Mouse (Mus musculus): ENCODE data around the gene Scap. TPM values are rescaled to one million over a fixed set of nuclear protein-coding genes. Genes with fewer than 3 reads are reported as not detected.

Scap gene
- polyA plus RNA-seq, 1 experiment = 44.4 TPM

DNA sequence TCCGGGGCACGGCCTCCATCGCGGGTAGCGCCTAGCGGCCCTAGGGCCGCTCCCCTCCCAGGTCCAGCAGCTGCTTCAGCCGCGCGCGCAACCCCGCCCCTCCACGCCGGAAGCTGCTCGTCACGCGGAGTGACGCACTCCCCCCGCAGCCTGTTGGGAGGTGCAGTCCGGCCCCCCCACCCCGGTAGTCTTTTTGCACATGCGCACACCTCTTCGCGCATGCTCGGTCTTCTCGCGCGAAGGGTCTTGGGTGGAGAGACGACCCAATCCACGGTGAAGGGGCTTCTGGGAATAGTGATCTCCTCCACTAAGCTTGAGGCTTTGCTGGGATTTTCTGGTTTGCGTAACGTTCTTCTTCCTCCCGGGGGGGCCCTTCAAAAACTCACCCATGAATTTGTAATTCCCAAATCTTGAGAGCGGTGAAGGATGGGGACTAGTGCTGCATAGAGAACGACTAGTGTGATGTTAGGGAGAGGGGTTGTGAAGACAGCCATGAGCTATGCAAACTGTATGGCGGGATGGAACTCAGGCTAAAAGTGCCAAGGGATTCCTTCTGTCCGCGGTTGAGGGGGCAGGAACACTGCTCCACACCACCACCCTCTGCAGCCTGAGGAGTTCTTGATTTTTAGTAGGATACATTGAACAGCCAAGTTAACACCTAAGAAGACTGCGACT is 75.1 kb downstream of the Scap start, which contains the start of gene Ptpn23:
TSS of gene Ptpn23 (minus strand) at position 115 of the 675 bp plus-strand sequence.
- H3K79me2 ChIP-seq (ENCODE audit: control insufficient read depth, insufficient read depth) = peaks cover 46% of the 10 kb centered on the region
- peak within 1 kb of the TSS; percentile 97 for H3K4me3 ChIP-seq
- no peak for TF ChIP-seq REST (IDR thresholded peaks at IDR 0.05; ENCODE audit: insufficient read depth, insufficient read length)
- no peak for TF ChIP-seq MAX (IDR thresholded peaks at IDR 0.05; ENCODE audit: low read depth)
- TF ChIP-seq POLR2A (IDR thresholded peaks at IDR 0.05; ENCODE audit: insufficient read length, low read depth) = peak; percentile 86
- no peak for TF ChIP-seq SRF (IDR thresholded peaks at IDR 0.05; ENCODE audit: control insufficient read depth, insufficient read length, low read depth)
- peak; percentile 51; the same call in 1 of the 2 replicates for TF ChIP-seq CEBPB (IDR thresholded peaks at IDR 0.05; ENCODE audit: insufficient read depth, poor library complexity, severe bottlenecking)
- peak; percentile 30 to 90 (median 77) for TF ChIP-seq MYOG (IDR thresholded peaks at IDR 0.05; ENCODE audit: control insufficient read depth in 1 of 3, insufficient read depth in 1 of 3, insufficient read length in 2 of 3, low read depth in 2 of 3)
- peak; percentile 63 for TF ChIP-seq USF1 (IDR thresholded peaks at IDR 0.05; ENCODE audit: low read depth)
- TF ChIP-seq MYOD1 (IDR thresholded peaks at IDR 0.05; ENCODE audit: control insufficient read depth in 1 of 3, insufficient read length in 2 of 3, low read depth in 2 of 3) = peak in 2 of 3 experiments; percentile 70 to 88
- TF ChIP-seq POLR2AphosphoS2 (IDR thresholded peaks at IDR 0.05; ENCODE audit: insufficient read length, low read depth) = peak; percentile 88
- no peak for TF ChIP-seq TCF3 (IDR thresholded peaks at IDR 0.05; ENCODE audit: insufficient read length, low read depth)
- H3K36me3 ChIP-seq (ENCODE audit: control insufficient read depth, insufficient read depth) = no peaks in the 10 kb centered on the region
- H3ac ChIP-seq (ENCODE audit: control insufficient read depth, insufficient read length) = peak within 1 kb of the TSS; percentile 98
- H3K27me3 ChIP-seq (ENCODE audit: control insufficient read depth, insufficient read depth, insufficient read length) = no peaks in the 10 kb centered on the region
- H3K4me2 ChIP-seq (ENCODE audit: low read depth) = peak within 1 kb of the TSS; percentile 95

DNA sequence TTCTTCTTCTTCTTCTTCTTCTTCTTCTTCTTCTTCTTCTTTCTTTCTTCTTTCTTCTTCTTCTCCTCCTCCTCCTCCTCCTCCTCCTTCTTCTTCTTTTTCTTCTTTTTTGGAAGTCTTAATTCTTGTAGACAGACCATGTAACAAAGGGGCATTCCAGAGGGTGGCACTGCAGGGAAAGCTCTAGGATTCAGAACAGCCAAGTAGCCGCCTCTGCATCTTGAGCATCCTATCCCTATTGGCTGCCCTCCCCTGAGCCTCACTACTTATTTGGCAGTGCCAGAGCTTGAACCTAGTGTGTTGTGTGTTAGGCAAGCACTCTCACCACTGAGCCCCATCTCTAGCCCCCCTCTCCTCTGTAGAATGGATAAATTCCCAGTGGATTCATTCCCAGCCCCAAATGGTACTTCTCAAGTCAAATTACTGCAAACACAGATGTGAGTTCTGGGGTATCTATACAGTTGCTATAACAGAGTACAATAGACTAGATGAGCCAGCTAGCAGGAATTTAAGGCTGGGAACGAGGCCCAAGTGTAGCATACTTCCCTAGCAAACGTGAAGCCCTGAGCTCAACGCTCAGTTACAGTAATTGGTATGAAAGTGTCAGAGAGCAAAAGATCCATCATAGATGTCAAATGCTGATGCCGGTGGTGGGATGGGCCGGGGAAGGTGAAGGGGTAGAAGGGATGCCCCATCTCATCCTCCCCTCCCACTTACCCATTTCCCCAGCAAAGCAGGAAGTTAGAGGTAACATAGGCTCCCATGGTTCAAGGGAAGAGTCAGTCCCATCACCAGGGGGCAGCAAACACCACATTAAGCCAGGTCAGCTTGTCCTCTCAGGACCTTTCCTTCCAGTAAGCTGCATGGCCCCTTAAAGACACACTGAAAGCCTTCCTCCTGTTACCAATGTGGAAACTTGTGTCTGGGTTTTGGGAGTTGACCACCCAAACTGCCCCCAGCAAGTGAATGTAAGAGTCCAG is 78.1 kb downstream of the Scap start:
- TF ChIP-seq E2F4 (IDR thresholded peaks at IDR 0.05; ENCODE audit: insufficient read depth) (no peak), SRF (IDR thresholded peaks at IDR 0.05; ENCODE audit: control insufficient read depth, insufficient read length, low read depth) (no peak), POLR2A (IDR thresholded peaks at IDR 0.05; ENCODE audit: insufficient read length, low read depth) (no peak), MAX (IDR thresholded peaks at IDR 0.05; ENCODE audit: low read depth) (no peak), REST (IDR thresholded peaks at IDR 0.05; ENCODE audit: insufficient read depth, insufficient read length) (no peak), USF1 (IDR thresholded peaks at IDR 0.05; ENCODE audit: low read depth) (no peak), TCF12 (IDR thresholded peaks at IDR 0.05; ENCODE audit: insufficient read depth, poor library complexity, severe bottlenecking) (no peak), CEBPB (IDR thresholded peaks at IDR 0.05; ENCODE audit: insufficient read depth, poor library complexity, severe bottlenecking) (no peak), MYOG (IDR thresholded peaks at IDR 0.05; ENCODE audit: control insufficient read depth in 1 of 3, insufficient read depth in 1 of 3, insufficient read length in 2 of 3, low read depth in 2 of 3) (no peak), POLR2AphosphoS2 (IDR thresholded peaks at IDR 0.05; ENCODE audit: insufficient read length, low read depth) (no peak), TCF3 (IDR thresholded peaks at IDR 0.05; ENCODE audit: insufficient read length, low read depth) (no peak), MYOD1 (IDR thresholded peaks at IDR 0.05; ENCODE audit: control insufficient read depth in 1 of 3, insufficient read length in 2 of 3, low read depth in 2 of 3) (no peak)
- H3K36me3 ChIP-seq (ENCODE audit: control insufficient read depth, insufficient read depth) = no peaks in the 10 kb centered on the region
- H3ac ChIP-seq (ENCODE audit: control insufficient read depth, insufficient read length) = no peak overlapping the region
- H3K4me3 ChIP-seq = no peak overlapping the region
- H3K79me2 ChIP-seq (ENCODE audit: control insufficient read depth, insufficient read depth) = peaks cover 17% of the 10 kb centered on the region
- H3K4me2 ChIP-seq (ENCODE audit: low read depth) = peak overlapping the region; percentile 55
- no peaks in the 10 kb centered on the region for H3K27me3 ChIP-seq (ENCODE audit: control insufficient read depth, insufficient read depth, insufficient read length)

DNA sequence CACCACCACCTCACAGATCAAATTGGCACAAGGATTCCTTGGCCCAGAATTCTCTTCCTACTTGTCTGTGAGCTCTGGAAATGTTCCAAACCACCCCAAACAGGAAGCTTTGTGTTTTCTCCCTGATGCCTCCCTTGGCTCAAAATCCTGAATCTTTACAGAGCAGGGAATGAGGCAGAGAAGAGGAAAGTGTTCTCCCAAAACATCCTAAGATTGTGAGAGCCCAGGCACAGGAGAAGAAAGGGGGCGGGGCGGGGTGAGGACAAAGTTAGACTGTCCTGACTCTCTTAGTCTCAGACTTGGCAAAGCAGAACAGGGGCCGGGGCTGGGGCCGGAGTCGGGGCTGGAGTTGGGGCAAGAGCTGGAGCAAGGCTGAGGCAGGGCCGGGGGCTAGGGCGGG is 79.8 kb downstream of the Scap start:
- Histone ChIP-seq H3ac (ENCODE audit: control insufficient read depth, insufficient read length) (no peak overlapping the region), H3K4me2 (ENCODE audit: low read depth) (no peak overlapping the region), H3K36me3 (ENCODE audit: control insufficient read depth, insufficient read depth) (no peaks in the 10 kb centered on the region), H3K27me3 (ENCODE audit: control insufficient read depth, insufficient read depth, insufficient read length) (no peaks in the 10 kb centered on the region), H3K79me2 (ENCODE audit: control insufficient read depth, insufficient read depth) (no peaks in the 10 kb centered on the region), H3K4me3 (no peak overlapping the region)
- TF ChIP-seq USF1 (IDR thresholded peaks at IDR 0.05; ENCODE audit: low read depth) = no peak
- TF ChIP-seq MYOD1 (IDR thresholded peaks at IDR 0.05; ENCODE audit: control insufficient read depth in 1 of 3, insufficient read length in 2 of 3, low read depth in 2 of 3) = no peak
- no peak for TF ChIP-seq MYOG (IDR thresholded peaks at IDR 0.05; ENCODE audit: control insufficient read depth in 1 of 3, insufficient read depth in 1 of 3, insufficient read length in 2 of 3, low read depth in 2 of 3)
- no peak for TF ChIP-seq SRF (IDR thresholded peaks at IDR 0.05; ENCODE audit: control insufficient read depth, insufficient read length, low read depth)
- no peak for TF ChIP-seq TCF3 (IDR thresholded peaks at IDR 0.05; ENCODE audit: insufficient read length, low read depth)
- TF ChIP-seq MAX (IDR thresholded peaks at IDR 0.05; ENCODE audit: low read depth) = no peak

DNA sequence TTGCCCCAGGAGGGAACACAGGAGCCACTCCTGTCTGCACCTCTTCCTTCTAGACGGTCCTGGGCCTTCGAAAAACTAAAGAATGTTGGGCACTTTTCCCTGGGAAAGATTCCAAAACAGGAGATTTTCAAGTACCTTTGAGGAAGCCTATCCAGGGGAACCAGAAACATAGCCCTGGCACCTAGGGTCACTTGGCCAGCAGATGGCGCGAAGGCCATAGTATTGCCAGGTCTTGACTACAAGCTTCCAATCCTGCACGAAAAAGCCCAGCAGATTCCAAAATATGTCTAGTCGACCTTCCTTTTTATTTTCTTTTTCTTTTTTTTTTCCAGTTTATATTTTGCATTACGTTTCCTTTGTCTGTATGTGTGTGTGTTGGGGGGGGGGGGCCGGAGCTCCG is 80.7 kb downstream of the Scap start:
- H3K36me3 ChIP-seq (ENCODE audit: control insufficient read depth, insufficient read depth) = no peaks in the 10 kb centered on the region
- no peak overlapping the region for H3K4me2 ChIP-seq (ENCODE audit: low read depth)
- TF ChIP-seq SRF (IDR thresholded peaks at IDR 0.05; ENCODE audit: control insufficient read depth, insufficient read length, low read depth) = no peak
- TF ChIP-seq TCF3 (IDR thresholded peaks at IDR 0.05; ENCODE audit: insufficient read length, low read depth) = no peak
- no peak for TF ChIP-seq REST (IDR thresholded peaks at IDR 0.05; ENCODE audit: insufficient read depth, insufficient read length)
- TF ChIP-seq CEBPB (IDR thresholded peaks at IDR 0.05; ENCODE audit: insufficient read depth, poor library complexity, severe bottlenecking) = no peak
- no peak for TF ChIP-seq POLR2A (IDR thresholded peaks at IDR 0.05; ENCODE audit: insufficient read length, low read depth)
- no peak for TF ChIP-seq MYOD1 (IDR thresholded peaks at IDR 0.05; ENCODE audit: control insufficient read depth in 1 of 3, insufficient read length in 2 of 3, low read depth in 2 of 3)
- no peak for TF ChIP-seq TCF12 (IDR thresholded peaks at IDR 0.05; ENCODE audit: insufficient read depth, poor library complexity, severe bottlenecking)
- no peak for TF ChIP-seq MYOG (IDR thresholded peaks at IDR 0.05; ENCODE audit: control insufficient read depth in 1 of 3, insufficient read depth in 1 of 3, insufficient read length in 2 of 3, low read depth in 2 of 3)
- no peak for TF ChIP-seq POLR2AphosphoS2 (IDR thresholded peaks at IDR 0.05; ENCODE audit: insufficient read length, low read depth)
- TF ChIP-seq MAX (IDR thresholded peaks at IDR 0.05; ENCODE audit: low read depth) = no peak
- no peaks in the 10 kb centered on the region for H3K27me3 ChIP-seq (ENCODE audit: control insufficient read depth, insufficient read depth, insufficient read length)
- H3K79me2 ChIP-seq (ENCODE audit: control insufficient read depth, insufficient read depth) = no peaks in the 10 kb centered on the region
- H3ac ChIP-seq (ENCODE audit: control insufficient read depth, insufficient read length) = no peak overlapping the region
- H3K4me3 ChIP-seq = no peak overlapping the region
